Mouse (Mus musculus) CH12.LX (cell line): ENCODE results near the gene Tmem212. TPM values are rescaled to one million over a fixed set of nuclear protein-coding genes. Genes with fewer than 3 reads are reported as not detected.

Experiments used
- DNase-seq: peaks from one replicate; pipeline ENCODE4 v3.0.0-alpha.2; 2013; ENCODE audit errors: extremely low read depth
- H3K27ac ChIP-seq: 2 replicates; pipeline ENCODE4 v1.5.1; 2012; ENCODE audit warnings: low read depth, mild to moderate bottlenecking, control low read depth, moderate library complexity; ENCODE audit not compliant: insufficient read depth
- H3K27me3 ChIP-seq: replicated peaks from 2 replicates; pipeline ENCODE3; 2012; ENCODE audit warnings: inconsistent platforms
- H3K36me3 ChIP-seq, 2 experiments: replicated peaks in 1 of 2; 2 replicates each; pipeline versions ENCODE3 to v1.6.1; 2012; ENCODE audit warnings: inconsistent platforms in 1 of 2, low read length in 1 of 2, mild to moderate bottlenecking in 1 of 2, mixed read lengths in 1 of 2, moderate library complexity in 1 of 2; ENCODE audit not compliant: control insufficient read depth in 1 of 2, insufficient read depth in 1 of 2
- H3K4me1 ChIP-seq, 2 experiments: 2 replicates each; pipeline ENCODE4 v1.6.1; 2012; ENCODE audit warnings: inconsistent platforms in 1 of 2, moderate library complexity in 1 of 2; ENCODE audit not compliant: insufficient read depth in 2 of 2, control insufficient read depth in 1 of 2
- H3K4me2 ChIP-seq: 2 replicates; pipeline ENCODE4 v1.6.1; 2012; ENCODE audit warnings: low read depth, mild to moderate bottlenecking, control low read depth; ENCODE audit not compliant: poor library complexity, insufficient read depth, severe bottlenecking
- H3K4me3 ChIP-seq, 3 experiments: fragments of 150-350 bp in 1 of 3; sonication (generic) in 1 of 3; replicated peaks in 1 of 3; 2 replicates each; pipeline versions ENCODE3 to v1.5.1; 2011 to 2012; ENCODE audit warnings: low read depth in 2 of 3, low read length in 2 of 3, mild to moderate bottlenecking in 2 of 3, moderate library complexity in 2 of 3, control low read depth in 1 of 3, improper control_type of control experiment in 1 of 3, inconsistent platforms in 1 of 3, mixed read lengths in 1 of 3; ENCODE audit not compliant: poor library complexity in 1 of 3
- H3K79me2 ChIP-seq: replicated peaks from 2 replicates; pipeline ENCODE4 v1.6.1; 2012; ENCODE audit warnings: mild to moderate bottlenecking, moderate library complexity; ENCODE audit not compliant: control insufficient read depth, poor library complexity, insufficient read depth, severe bottlenecking; ENCODE audit errors: extremely low read depth
- H3K9ac ChIP-seq: 2 replicates; pipeline ENCODE4 v1.6.1; 2012; ENCODE audit warnings: low read depth, mild to moderate bottlenecking, control low read depth, moderate library complexity; ENCODE audit not compliant: insufficient read depth
- H3K9me3 ChIP-seq: replicated peaks from 2 replicates; pipeline ENCODE3; 2012; ENCODE audit warnings: low read length, inconsistent platforms, mixed read lengths
- CHD2 ChIP-seq: IDR thresholded peaks from 2 replicates; pipeline ENCODE4 v1.6.1; 2011; ENCODE audit warnings: low read length, improper control_type of control experiment
- CTCF ChIP-seq, 2 experiments: IDR thresholded peaks in 1 of 2; conservative IDR thresholded peaks in 1 of 2; 2 replicates each; pipeline ENCODE4 v1.5.1; 2011 to 2012; ENCODE audit warnings: low read depth in 2 of 2, low read length in 2 of 2, improper control_type of control experiment in 1 of 2, inconsistent platforms in 1 of 2, mild to moderate bottlenecking in 1 of 2, moderate library complexity in 1 of 2
- E2F4 ChIP-seq: IDR thresholded peaks from 2 replicates; pipeline ENCODE4 v1.6.1; 2011; ENCODE audit warnings: low read depth, low read length, improper control_type of control experiment; ENCODE audit not compliant: insufficient replicate concordance
- ELF1 ChIP-seq: IDR thresholded peaks from 2 replicates; pipeline ENCODE4 v1.6.1; 2014; ENCODE audit warnings: low read depth, mild to moderate bottlenecking, inconsistent platforms, low read length, improper control_type of control experiment
- EP300 ChIP-seq: IDR thresholded peaks from 2 replicates; pipeline ENCODE4 v1.6.1; 2011; ENCODE audit warnings: low read length, improper control_type of control experiment
- ETS1 ChIP-seq: conservative IDR thresholded peaks from 2 replicates; pipeline ENCODE4 v1.6.1; 2012; ENCODE audit warnings: low read depth, mild to moderate bottlenecking, inconsistent platforms, low read length, improper control_type of control experiment, moderate library complexity
- GABPA ChIP-seq: IDR thresholded peaks from 2 replicates; pipeline ENCODE4 v1.6.1; 2012; ENCODE audit warnings: low read depth, low read length, improper control_type of control experiment, inconsistent platforms; ENCODE audit not compliant: insufficient replicate concordance
- IRF4 ChIP-seq: IDR thresholded peaks from 2 replicates; pipeline ENCODE4 v1.6.1; 2014; ENCODE audit warnings: low read depth, mild to moderate bottlenecking, inconsistent platforms, low read length, improper control_type of control experiment
- MAFK ChIP-seq: IDR thresholded peaks from 2 replicates; pipeline ENCODE4 v1.6.1; 2011; ENCODE audit warnings: low read length, improper control_type of control experiment; ENCODE audit not compliant: insufficient replicate concordance
- MAX ChIP-seq: IDR thresholded peaks from 2 replicates; pipeline ENCODE4 v1.6.1; 2011; ENCODE audit warnings: low read length, improper control_type of control experiment
- MAZ ChIP-seq: IDR thresholded peaks from 2 replicates; pipeline ENCODE4 v1.6.1; 2012; ENCODE audit warnings: low read depth, mild to moderate bottlenecking, inconsistent platforms, low read length, improper control_type of control experiment, moderate library complexity
- MEF2A ChIP-seq: IDR thresholded peaks from 2 replicates; pipeline ENCODE4 v1.6.1; 2014; ENCODE audit warnings: low read depth, mild to moderate bottlenecking, inconsistent platforms, low read length, improper control_type of control experiment, borderline replicate concordance
- MXI1 ChIP-seq: IDR thresholded peaks from 2 replicates; pipeline ENCODE4 v1.6.1; 2011; ENCODE audit warnings: mild to moderate bottlenecking, low read depth, low read length, improper control_type of control experiment
- MYC ChIP-seq: IDR thresholded peaks from 2 replicates; pipeline ENCODE4 v1.6.1; 2011; ENCODE audit warnings: low read depth, mild to moderate bottlenecking, improper control_type of control experiment, low read length
- NELFE ChIP-seq: IDR thresholded peaks from 2 replicates; pipeline ENCODE4 v1.6.1; 2011; ENCODE audit warnings: low read depth, low read length, improper control_type of control experiment
- NRF1 ChIP-seq: IDR thresholded peaks from 2 replicates; pipeline ENCODE4 v1.6.1; 2014; ENCODE audit warnings: low read depth, mild to moderate bottlenecking, inconsistent platforms, low read length, improper control_type of control experiment, moderate library complexity
- PAX5 ChIP-seq: IDR thresholded peaks from 2 replicates; pipeline ENCODE4 v1.6.1; 2012; ENCODE audit warnings: low read length, inconsistent platforms, mixed read lengths
- POLR2A ChIP-seq: IDR thresholded peaks from 2 replicates; pipeline ENCODE4 v1.6.1; 2011; ENCODE audit warnings: low read depth, mild to moderate bottlenecking, improper control_type of control experiment, low read length
- RAD21 ChIP-seq: IDR thresholded peaks from 2 replicates; pipeline ENCODE4 v1.6.1; 2011; ENCODE audit warnings: low read depth, mild to moderate bottlenecking, low read length, improper control_type of control experiment, moderate library complexity
- RCOR1 ChIP-seq: conservative IDR thresholded peaks from 2 replicates; pipeline ENCODE4 v1.6.1; 2012; ENCODE audit warnings: low read depth, mild to moderate bottlenecking, inconsistent platforms, low read length, improper control_type of control experiment
- UBTF ChIP-seq: IDR thresholded peaks from 2 replicates; pipeline ENCODE4 v1.6.1; 2012; ENCODE audit warnings: low read depth, mild to moderate bottlenecking, inconsistent platforms, low read length, improper control_type of control experiment, moderate library complexity
- USF1 ChIP-seq: IDR thresholded peaks from 2 replicates; pipeline ENCODE4 v1.6.1; 2014; ENCODE audit warnings: low read depth, mild to moderate bottlenecking, inconsistent platforms, low read length, improper control_type of control experiment
- USF2 ChIP-seq: conservative IDR thresholded peaks from 2 replicates; pipeline ENCODE4 v1.6.1; 2011; ENCODE audit warnings: low read depth, low read length, improper control_type of control experiment
- ZKSCAN1 ChIP-seq: IDR thresholded peaks from 2 replicates; pipeline ENCODE4 v1.6.1; 2012; ENCODE audit warnings: low read depth, inconsistent platforms, low read length, improper control_type of control experiment, borderline replicate concordance
- ZMIZ1 ChIP-seq: IDR thresholded peaks from 2 replicates; pipeline ENCODE4 v1.6.1; 2012; ENCODE audit warnings: low read depth, mild to moderate bottlenecking, inconsistent platforms, low read length, improper control_type of control experiment
- dilution Hi-C: fragments of 300-500 bp; cut with MboI; formaldehyde crosslinking; loops from 2 replicates; pipeline ENCODE4 v1.14.3; 2020; ENCODE audit warnings: low sequenced_read_pairs; ENCODE audit not compliant: extremely low pct_unique_long_range_greater_than_20kb, extremely low pct_ligation_motif_present
- in situ Hi-C: fragments of 300-500 bp; cut with MboI; formaldehyde crosslinking; loops from 3 replicates; pipeline ENCODE4 v1.14.3; 2019; ENCODE audit warnings: low sequenced_read_pairs, low pct_ligation_motif_present, low pct_unique_long_range_greater_than_20kb, mixed read lengths
- polyA plus RNA-seq: library from polyadenylated mRNA; unstranded; fragments of >175 nt; gene quantifications from 2 replicates; pipeline ENCODE4 v1.2.1, GENCODE M21; 2012; ENCODE audit warnings: low read depth; ENCODE audit not compliant: insufficient read length
- total RNA-seq, 2 experiments: library from RNA; depleted of rRNA; stranded (reverse); fragments of 300-350 nt in 1 of 2; fragments of >200 nt in 1 of 2; gene quantifications; 2 replicates each; pipeline ENCODE4 v1.2.3; 2012 to 2014

The Tmem212 gene
- total and polyA plus RNA-seq, 3 experiments, result not detected

GRCm38 (mm10) chr3:27827236-27827635 lies 68.9 kb downstream of the Tmem212 start:
- H3K36me3 ChIP-seq, result no peaks in the 10 kb centered on the region
- H3K27me3 ChIP-seq, result no peaks in the 10 kb centered on the region
- H3K9me3 ChIP-seq, result peaks cover 63% of the 10 kb centered on the region
- no peak overlapping the region for H3K4me3 ChIP-seq
- H3K4me1 ChIP-seq, result no peaks in the 10 kb centered on the region
- H3K4me2 ChIP-seq, result no peak overlapping the region
- no peak overlapping the region for H3K27ac ChIP-seq
- no peak overlapping the region for H3K9ac ChIP-seq
- no peaks in the 10 kb centered on the region for H3K79me2 ChIP-seq
- dilution Hi-C loops (no loop called here), in situ Hi-C loops (no loop called here)
- TF ChIP-seq ETS1 (no peak), MXI1 (no peak), MAFK (no peak), PAX5 (no peak), ZKSCAN1 (no peak), MAX (no peak), IRF4 (no peak), NELFE (no peak), USF2 (no peak), NRF1 (no peak), GABPA (no peak), UBTF (no peak), ZMIZ1 (no peak), MAZ (no peak)
- no peak for DNase-seq

- H3K9ac ChIP-seq, result no peak overlapping the region
- DNase-seq, result no peak
- no peaks in the 10 kb centered on the region for H3K4me1 ChIP-seq
- H3K9me3 ChIP-seq, result peaks cover 55% of the 10 kb centered on the region
- no peaks in the 10 kb centered on the region for H3K79me2 ChIP-seq
- in situ Hi-C loops, result no loop called here
- no peak overlapping the region for H3K27ac ChIP-seq
- H3K4me2 ChIP-seq, result no peak overlapping the region
- H3K36me3 ChIP-seq, result no peaks in the 10 kb centered on the region
- no peaks in the 10 kb centered on the region for H3K27me3 ChIP-seq
- H3K4me3 ChIP-seq, result no peak overlapping the region
- dilution Hi-C loops, result no loop called here
- TF ChIP-seq UBTF (no peak), CTCF (conservative IDR thresholded peaks at IDR 0.05 in 1 of 2, IDR thresholded peaks at IDR 0.05 in 1 of 2; ENCODE audit: low read depth in 2 of 2, low read length in 2 of 2) (no peak), USF1 (no peak), MEF2A (no peak), IRF4 (no peak), MXI1 (no peak), POLR2A (no peak), MYC (no peak), RAD21 (no peak), CHD2 (no peak), ZKSCAN1 (no peak), PAX5 (no peak), EP300 (no peak), RCOR1 (no peak), E2F4 (no peak), MAX (no peak), NRF1 (no peak), ELF1 (no peak)
- TF ChIP-seq, all 38 proteins: peak for 0
Observed at GRCm38 (mm10) chr3:27825985-27826384, 70.2 kb downstream of the Tmem212 start.
